Mouse (Mus musculus): Measurements from ENCODE around the gene Wipi1.

DNA sequence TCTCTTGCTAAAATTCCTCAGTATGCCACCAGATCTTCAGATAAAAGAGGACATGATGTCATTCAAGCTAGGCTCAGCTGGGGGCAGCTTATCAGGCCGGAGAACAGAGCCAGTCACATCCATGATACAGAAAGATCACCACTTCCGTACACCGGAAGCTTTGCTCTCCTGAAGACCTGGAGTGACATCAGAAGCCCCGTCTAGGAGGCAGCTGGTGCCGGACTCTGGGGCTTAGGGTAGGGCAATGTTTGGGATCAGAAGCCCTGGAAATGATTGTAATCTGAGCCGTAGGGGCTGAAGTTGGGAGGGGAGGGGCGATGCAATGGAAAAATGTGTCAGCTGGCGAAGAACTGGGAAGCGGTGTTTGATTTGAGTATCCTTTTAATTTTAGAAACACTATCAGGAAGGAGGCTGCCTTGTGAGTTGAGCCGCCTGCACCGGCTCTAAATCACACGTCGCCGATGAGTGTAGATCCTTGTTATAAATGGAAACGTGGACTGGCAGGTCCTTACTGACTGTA, 10.8 kb upstream of the Wipi1 start:
- TF ChIP-seq CTCF (conservative IDR thresholded peaks at IDR 0.05; ENCODE audit: low read length): no peak
- TF ChIP-seq POU5F1 (IDR thresholded peaks at IDR 0.05; ENCODE audit: borderline replicate concordance, low read length): no peak
- TF ChIP-seq NANOG (IDR thresholded peaks at IDR 0.05; ENCODE audit: borderline replicate concordance, low read length): no peak
